Mouse (Mus musculus) retina, adult 2 months (tissue): ENCODE measurements at regions not wholly inside any gene's neighbourhood (a gene's known extent, or its start where the extent isn't known, plus 50 kb on each side); places are given as distances from the start of the nearest gene placed in this dataset.

Experiments used
- DNase-seq: peaks from one replicate; pipeline ENCODE4 v3.0.0-alpha.2; 2012; ENCODE audit warnings: low read depth, low spot score

GRCm38 (mm10) chr17:45291052-45291451 lies 142.5 kb downstream of the Cdc5l start:
- DNase-seq: no peak

- no peak for DNase-seq
Observed at GRCm38 (mm10) chr17:45285621-45286189, 147.8 kb downstream of the Cdc5l start.

GRCm38 (mm10) chr17:45281554-45281953 lies 152.0 kb downstream of the Cdc5l start:
- no peak for DNase-seq

- DNase-seq: no peak
Observed at GRCm38 (mm10) chr17:45279811-45280205, 153.7 kb downstream of the Cdc5l start.

- no peak for DNase-seq
Observed at GRCm38 (mm10) chr17:45279075-45279810, 154.3 kb downstream of the Cdc5l start.

GRCm38 (mm10) chr17:45277516-45277915 lies 156.0 kb downstream of the Cdc5l start:
- DNase-seq: no peak

- no peak for DNase-seq
Observed at GRCm38 (mm10) chr17:45276686-45277405, 156.7 kb downstream of the Cdc5l start.

- no peak for DNase-seq
Observed at GRCm38 (mm10) chr17:45274894-45275293, 158.6 kb downstream of the Cdc5l start.

GRCm38 (mm10) chr17:45266776-45267175 lies 166.8 kb downstream of the Cdc5l start:
- DNase-seq: no peak

GRCm38 (mm10) chr17:45265587-45265986 lies 167.9 kb downstream of the Cdc5l start:
- DNase-seq: no peak

GRCm38 (mm10) chr17:45264434-45264833 lies 169.1 kb downstream of the Cdc5l start:
- no peak for DNase-seq

- no peak for DNase-seq
Observed at GRCm38 (mm10) chr17:45260421-45260820, 173.1 kb downstream of the Cdc5l start.

- DNase-seq: no peak
Observed at GRCm38 (mm10) chr17:45258007-45258406, 175.5 kb downstream of the Cdc5l start.

- no peak for DNase-seq
Observed at GRCm38 (mm10) chr17:45252593-45253230, 180.8 kb downstream of the Cdc5l start.

- peak; percentile 11 for DNase-seq
Observed at GRCm38 (mm10) chr17:45251034-45251730, 182.4 kb downstream of the Cdc5l start.

- DNase-seq: no peak
Observed at GRCm38 (mm10) chr17:45250450-45250849, 183.1 kb downstream of the Cdc5l start.

- no peak for DNase-seq
Observed at GRCm38 (mm10) chr17:45247142-45248137, 186.1 kb downstream of the Cdc5l start.

GRCm38 (mm10) chr17:45244870-45245269 lies 188.7 kb downstream of the Cdc5l start:
- DNase-seq: no peak

GRCm38 (mm10) chr17:45243103-45243502 lies 190.4 kb downstream of the Cdc5l start:
- no peak for DNase-seq

GRCm38 (mm10) chr17:45242076-45242475 lies 191.5 kb downstream of the Cdc5l start:
- no peak for DNase-seq
